Mouse (Mus musculus): ENCODE results near the gene Ccser1.
A peak's percentile ranks its signal among the peaks of the same experiment; 100 is the strongest.

The Ccser1 gene

GRCm38 (mm10) chr6:61614920-61615319 lies 434.8 kb downstream of the Ccser1 start:
- no peak for DNase-seq (ENCODE audit: extremely low read depth, insufficient read length, low spot score)

GRCm38 (mm10) chr6:61621707-61622106 lies 441.6 kb downstream of the Ccser1 start:
- no peak for DNase-seq (ENCODE audit: extremely low read depth, insufficient read length, low spot score)

GRCm38 (mm10) chr6:61661414-61661813 lies 481.3 kb downstream of the Ccser1 start:
- DNase-seq (ENCODE audit: extremely low read depth, insufficient read length, low spot score): no peak

GRCm38 (mm10) chr6:61664572-61664971 lies 484.4 kb downstream of the Ccser1 start:
- DNase-seq (ENCODE audit: extremely low read depth, insufficient read length, low spot score): no peak

GRCm38 (mm10) chr6:61687002-61687401 lies 506.9 kb downstream of the Ccser1 start:
- peak; percentile 5 for DNase-seq (ENCODE audit: extremely low read depth, insufficient read length, low spot score)

- DNase-seq (ENCODE audit: extremely low read depth, insufficient read length, low spot score): no peak
Observed at GRCm38 (mm10) chr6:61703003-61703402, 522.9 kb downstream of the Ccser1 start.

- no peak for DNase-seq (ENCODE audit: extremely low read depth, insufficient read length, low spot score)
Observed at GRCm38 (mm10) chr6:61721220-61721619, 541.1 kb downstream of the Ccser1 start.

- DNase-seq (ENCODE audit: extremely low read depth, insufficient read length, low spot score): no peak
Observed at GRCm38 (mm10) chr6:61729065-61729464, 548.9 kb downstream of the Ccser1 start.

- DNase-seq (ENCODE audit: extremely low read depth, insufficient read length, low spot score): no peak
Observed at GRCm38 (mm10) chr6:61730088-61730880, 550.2 kb downstream of the Ccser1 start.

GRCm38 (mm10) chr6:61746346-61746745 lies 566.2 kb downstream of the Ccser1 start:
- no peak for DNase-seq (ENCODE audit: extremely low read depth, insufficient read length, low spot score)

GRCm38 (mm10) chr6:61762135-61762534 lies 582.0 kb downstream of the Ccser1 start:
- no peak for DNase-seq (ENCODE audit: extremely low read depth, insufficient read length, low spot score)

GRCm38 (mm10) chr6:61763379-61763778 lies 583.3 kb downstream of the Ccser1 start:
- no peak for DNase-seq (ENCODE audit: extremely low read depth, insufficient read length, low spot score)

GRCm38 (mm10) chr6:61765801-61766200 lies 585.7 kb downstream of the Ccser1 start:
- DNase-seq (ENCODE audit: extremely low read depth, insufficient read length, low spot score): no peak

- no peak for DNase-seq (ENCODE audit: extremely low read depth, insufficient read length, low spot score)
Observed at GRCm38 (mm10) chr6:61767151-61767550, 587.0 kb downstream of the Ccser1 start.

GRCm38 (mm10) chr6:61786706-61787105 lies 606.6 kb downstream of the Ccser1 start:
- no peak for DNase-seq (ENCODE audit: extremely low read depth, insufficient read length, low spot score)

GRCm38 (mm10) chr6:61800889-61801288 lies 620.8 kb downstream of the Ccser1 start:
- no peak for DNase-seq (ENCODE audit: extremely low read depth, insufficient read length, low spot score)

GRCm38 (mm10) chr6:61805481-61805880 lies 625.4 kb downstream of the Ccser1 start:
- no peak for DNase-seq (ENCODE audit: extremely low read depth, insufficient read length, low spot score)

GRCm38 (mm10) chr6:61817716-61818115 lies 637.6 kb downstream of the Ccser1 start:
- DNase-seq (ENCODE audit: extremely low read depth, insufficient read length, low spot score): no peak

GRCm38 (mm10) chr6:61876302-61876701 lies 696.2 kb downstream of the Ccser1 start:
- peak; percentile 61 for DNase-seq (ENCODE audit: extremely low read depth, insufficient read length, low spot score)

GRCm38 (mm10) chr6:61898238-61898637 lies 718.1 kb downstream of the Ccser1 start:
- DNase-seq (ENCODE audit: extremely low read depth, insufficient read length, low spot score): no peak

GRCm38 (mm10) chr6:61902715-61903114 lies 722.6 kb downstream of the Ccser1 start:
- DNase-seq (ENCODE audit: extremely low read depth, insufficient read length, low spot score): no peak

- DNase-seq (ENCODE audit: extremely low read depth, insufficient read length, low spot score): peak; percentile 66
Observed at GRCm38 (mm10) chr6:61912896-61913295, 732.8 kb downstream of the Ccser1 start.

- no peak for DNase-seq (ENCODE audit: extremely low read depth, insufficient read length, low spot score)
Observed at GRCm38 (mm10) chr6:61931622-61932021, 751.5 kb downstream of the Ccser1 start.

All from 3134 (cell line).